Mouse (Mus musculus): ENCODE measurements around the gene Slc46a2. TPM values are rescaled to one million over a fixed set of nuclear protein-coding genes. Genes with fewer than 3 reads are reported as not detected.

Slc46a2 gene
- polyA plus RNA-seq, 1 experiment from 2014 or later: not detected

GRCm38 (mm10) chr4:59907092-59907491, 7.8 kb downstream of the Slc46a2 start:
- DNase-seq (ENCODE audit: low spot score): no peak

DNA sequence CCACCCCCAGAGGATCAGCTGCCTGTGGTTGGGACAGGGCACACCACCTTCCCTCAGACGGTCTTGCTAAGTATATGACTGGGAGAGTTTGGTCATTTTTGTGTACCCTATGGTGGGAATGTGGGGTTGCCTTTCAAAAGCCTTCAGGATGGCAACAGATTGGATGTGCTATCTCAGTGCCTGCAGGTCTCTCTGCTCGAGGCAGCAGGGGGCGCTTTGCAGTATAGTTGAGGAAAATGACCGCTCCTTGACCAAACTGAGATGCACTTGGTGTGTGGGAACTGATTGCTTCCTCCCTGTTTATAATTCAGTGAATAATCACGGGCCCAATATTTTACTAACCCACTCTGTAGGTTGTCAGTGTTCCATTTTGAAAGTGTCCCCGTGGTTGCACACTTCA, 12.3 kb downstream of the Slc46a2 start:
- Histone ChIP-seq H3K36me3 (peaks cover 33% of the 10 kb centered on the region), H3K27me3 (ENCODE audit: insufficient read depth, poor library complexity, severe bottlenecking) (no peaks in the 10 kb centered on the region), H3K4me3 (no peak overlapping the region), H3K27ac (no peak overlapping the region), H3K4me1 (replicated peaks) (peaks cover 11% of the 10 kb centered on the region; the same call in 1 of the 2 replicates), H3K9me3 (no peaks in the 10 kb centered on the region)
- 66% methylated on average over 6 of the region's 6 CpGs for WGBS
- no peak for DNase-seq (ENCODE audit: low spot score)

More at GRCm38 (mm10) chr4:59907092-59907491, 7.8 kb downstream of the Slc46a2 start:
- Histone ChIP-seq H3K9me3 (no peaks in the 10 kb centered on the region), H3K27me3 (ENCODE audit: insufficient read depth, poor library complexity, severe bottlenecking) (no peaks in the 10 kb centered on the region), H3K27ac (no peak overlapping the region), H3K36me3 (no peaks in the 10 kb centered on the region), H3K4me1 (replicated peaks) (peaks cover 15% of the 10 kb centered on the region; the same call in 1 of the 2 replicates), H3K4me3 (no peak overlapping the region)
- 86% methylated on average over 6 of the region's 6 CpGs for WGBS

DNA sequence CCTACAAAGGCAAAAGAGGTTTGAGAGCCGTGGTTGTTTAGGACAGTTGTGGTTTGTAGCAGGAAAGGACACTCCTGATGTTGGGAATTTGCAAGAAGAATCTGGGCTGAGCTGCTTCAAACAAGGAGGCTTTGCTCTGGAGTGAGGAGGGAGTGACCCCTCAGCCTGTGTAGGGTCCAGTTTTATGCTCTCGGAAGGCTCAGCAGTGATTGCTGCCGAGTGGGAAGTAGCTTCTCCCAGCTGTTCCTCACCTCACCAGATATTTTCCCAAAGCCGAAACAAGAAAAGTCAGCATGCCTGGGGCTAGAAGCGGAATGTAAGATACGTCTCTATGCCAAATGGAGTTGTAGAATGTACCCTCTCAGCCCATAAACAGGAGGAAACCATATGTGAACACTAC, 13.0 kb downstream of the Slc46a2 start:
- Histone ChIP-seq H3K27ac (no peak overlapping the region), H3K27me3 (ENCODE audit: insufficient read depth, poor library complexity, severe bottlenecking) (no peaks in the 10 kb centered on the region), H3K4me3 (no peak overlapping the region), H3K9me3 (no peaks in the 10 kb centered on the region), H3K36me3 (peaks cover 39% of the 10 kb centered on the region), H3K4me1 (replicated peaks) (0 out of 2 replicates have a peak, but pooled peaks cover 9% of the 10 kb centered on the region)
- WGBS: 89% methylated on average over 6 of the region's 6 CpGs
- DNase-seq (ENCODE audit: low spot score): no peak

DNA sequence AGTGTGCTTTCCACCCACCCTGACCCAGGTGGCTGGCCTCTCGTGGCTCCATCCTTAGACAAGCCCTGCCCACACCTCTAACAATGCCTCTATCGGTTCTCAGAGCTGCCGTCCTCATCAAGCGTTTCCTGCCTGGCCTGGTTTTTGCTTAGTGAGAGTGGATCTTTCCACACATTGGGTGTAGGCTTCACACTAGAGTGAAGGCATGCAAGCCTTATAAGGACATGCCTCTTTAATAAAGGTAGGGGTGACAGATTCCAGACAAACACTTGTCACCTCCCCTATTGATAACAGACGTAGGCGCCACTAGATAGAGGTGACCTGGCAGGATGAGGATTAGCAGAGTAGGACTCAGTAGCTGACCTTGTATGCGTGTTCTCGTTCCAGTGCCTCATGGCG, 16.3 kb downstream of the Slc46a2 start:
- H3K4me1 ChIP-seq (replicated peaks): no peaks in the 10 kb centered on the region

DNA sequence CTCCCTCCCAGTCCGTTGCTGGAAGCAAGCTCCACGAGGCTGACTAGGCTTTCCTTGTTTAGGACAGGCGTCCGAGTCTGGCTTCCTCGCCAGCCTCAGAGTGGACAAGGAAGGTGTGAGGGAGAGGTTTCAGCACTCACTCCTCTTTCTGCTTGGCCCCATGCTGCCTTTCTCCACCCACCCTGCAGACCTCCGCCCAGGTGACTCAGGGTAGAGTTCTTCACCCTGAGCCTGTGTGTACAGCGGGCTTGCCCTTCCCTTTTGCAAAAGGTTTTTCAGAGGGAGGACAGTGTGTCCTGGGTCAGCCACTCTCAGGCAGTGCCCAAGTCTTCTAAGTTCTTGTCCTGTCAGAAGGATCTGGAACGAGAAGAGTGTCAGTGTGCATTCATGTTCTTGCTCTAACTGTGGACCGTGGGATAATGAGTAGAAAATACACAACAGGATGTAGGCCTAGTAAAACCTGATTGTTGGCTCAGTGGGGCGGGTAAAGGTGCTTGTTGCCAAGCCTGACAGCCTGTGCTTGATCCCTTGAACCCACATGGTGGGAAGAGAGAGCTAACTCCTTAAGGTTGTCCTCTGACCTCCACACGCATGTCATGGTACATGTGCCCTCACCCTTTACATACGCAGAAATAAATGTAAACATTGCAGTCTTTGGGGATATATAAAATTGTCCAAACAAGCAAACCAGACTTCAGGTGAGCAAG, 16.9 kb downstream of the Slc46a2 start:
- Histone ChIP-seq H3K27ac (no peak overlapping the region), H3K27me3 (ENCODE audit: insufficient read depth, poor library complexity, severe bottlenecking) (no peaks in the 10 kb centered on the region), H3K4me1 (replicated peaks) (no peaks in the 10 kb centered on the region), H3K36me3 (peaks cover 78% of the 10 kb centered on the region), H3K4me3 (no peak overlapping the region), H3K9me3 (no peaks in the 10 kb centered on the region)
- 81% methylated on average over 12 of the region's 12 CpGs for WGBS
- no peak for DNase-seq (ENCODE audit: low spot score)

More for the DNA sequence above, 16.3 kb downstream of the Slc46a2 start:
- Histone ChIP-seq H3K27me3 (ENCODE audit: insufficient read depth, poor library complexity, severe bottlenecking) (no peaks in the 10 kb centered on the region), H3K27ac (no peak overlapping the region), H3K4me3 (no peak overlapping the region), H3K36me3 (peaks cover 72% of the 10 kb centered on the region), H3K9me3 (no peaks in the 10 kb centered on the region)
- DNase-seq (ENCODE audit: low spot score): no peak
- 90% methylated on average over 9 of the region's 9 CpGs for WGBS

DNA sequence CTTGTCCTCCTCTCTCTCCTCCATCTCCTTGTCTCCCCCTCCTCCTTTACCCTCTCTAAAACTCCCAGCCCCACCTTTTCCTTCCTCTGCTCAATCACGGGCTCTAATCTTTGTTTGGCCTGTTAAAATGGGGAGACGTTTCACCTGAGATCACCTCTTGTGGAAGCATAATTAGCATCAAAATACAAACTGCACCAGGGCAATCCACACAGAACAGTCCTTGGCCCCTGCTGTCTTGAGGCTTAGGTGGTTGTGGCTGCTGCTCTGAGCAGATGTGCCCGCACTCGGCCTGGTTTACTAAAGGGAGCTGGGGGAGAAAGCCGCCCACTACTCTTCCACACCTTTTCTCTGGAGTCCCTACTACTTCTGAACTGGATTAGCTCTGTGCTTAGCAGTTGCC, 18.9 kb downstream of the Slc46a2 start:
- Histone ChIP-seq H3K4me1 (replicated peaks) (no peaks in the 10 kb centered on the region), H3K9me3 (no peaks in the 10 kb centered on the region), H3K4me3 (no peak overlapping the region), H3K36me3 (peaks cover 84% of the 10 kb centered on the region), H3K27ac (no peak overlapping the region), H3K27me3 (ENCODE audit: insufficient read depth, poor library complexity, severe bottlenecking) (no peaks in the 10 kb centered on the region)
- 79% methylated on average over 5 of the region's 5 CpGs for WGBS
- DNase-seq (ENCODE audit: low spot score): no peak

- H3K9me3 ChIP-seq: no peaks in the 10 kb centered on the region
- no peak for DNase-seq (ENCODE audit: low spot score)
- H3K27ac ChIP-seq: no peak overlapping the region
- no peaks in the 10 kb centered on the region for H3K4me1 ChIP-seq (replicated peaks)
- no peaks in the 10 kb centered on the region for H3K27me3 ChIP-seq (ENCODE audit: insufficient read depth, poor library complexity, severe bottlenecking)
- H3K4me3 ChIP-seq: no peak overlapping the region
- peaks cover 85% of the 10 kb centered on the region for H3K36me3 ChIP-seq
- WGBS: 92% methylated on average over 3 of the region's 3 CpGs
Measured at GRCm38 (mm10) chr4:59894977-59895575, 19.8 kb downstream of the Slc46a2 start.

DNA sequence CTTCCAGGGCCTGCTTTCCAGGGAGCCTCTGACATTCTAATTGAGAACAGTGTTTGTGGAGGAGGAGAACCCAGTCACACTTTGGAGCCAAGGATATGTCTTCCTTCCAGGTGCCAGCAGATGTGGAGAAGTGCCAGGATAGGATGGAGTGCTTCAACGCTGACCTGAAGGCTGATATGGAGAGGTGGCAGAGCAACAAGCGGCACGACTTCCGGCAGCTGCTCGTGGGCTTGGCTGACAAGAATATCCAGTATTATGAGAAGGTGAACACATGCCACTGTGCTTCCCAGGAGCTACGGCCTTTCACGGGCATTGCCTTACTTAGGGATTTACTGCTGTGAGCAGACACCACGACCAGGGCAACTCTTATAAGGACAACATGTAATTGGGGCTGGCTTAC, 20.4 kb downstream of the Slc46a2 start:
- Histone ChIP-seq H3K4me1 (replicated peaks) (no peaks in the 10 kb centered on the region), H3K27ac (no peak overlapping the region), H3K27me3 (ENCODE audit: insufficient read depth, poor library complexity, severe bottlenecking) (no peaks in the 10 kb centered on the region), H3K9me3 (no peaks in the 10 kb centered on the region), H3K4me3 (no peak overlapping the region), H3K36me3 (peaks cover 80% of the 10 kb centered on the region)
- WGBS: 91% methylated on average over 8 of the region's 8 CpGs
- DNase-seq (ENCODE audit: low spot score): no peak

GRCm38 (mm10) chr4:59892731-59893130, 22.1 kb downstream of the Slc46a2 start:
- 95% methylated on average over 5 of the region's 5 CpGs for WGBS
- H3K27ac ChIP-seq: no peak overlapping the region
- no peaks in the 10 kb centered on the region for H3K27me3 ChIP-seq (ENCODE audit: insufficient read depth, poor library complexity, severe bottlenecking)
- peaks cover 74% of the 10 kb centered on the region for H3K36me3 ChIP-seq
- no peak for DNase-seq (ENCODE audit: low spot score)
- H3K4me1 ChIP-seq (replicated peaks): no peaks in the 10 kb centered on the region
- H3K9me3 ChIP-seq: no peaks in the 10 kb centered on the region
- H3K4me3 ChIP-seq: no peak overlapping the region

DNA sequence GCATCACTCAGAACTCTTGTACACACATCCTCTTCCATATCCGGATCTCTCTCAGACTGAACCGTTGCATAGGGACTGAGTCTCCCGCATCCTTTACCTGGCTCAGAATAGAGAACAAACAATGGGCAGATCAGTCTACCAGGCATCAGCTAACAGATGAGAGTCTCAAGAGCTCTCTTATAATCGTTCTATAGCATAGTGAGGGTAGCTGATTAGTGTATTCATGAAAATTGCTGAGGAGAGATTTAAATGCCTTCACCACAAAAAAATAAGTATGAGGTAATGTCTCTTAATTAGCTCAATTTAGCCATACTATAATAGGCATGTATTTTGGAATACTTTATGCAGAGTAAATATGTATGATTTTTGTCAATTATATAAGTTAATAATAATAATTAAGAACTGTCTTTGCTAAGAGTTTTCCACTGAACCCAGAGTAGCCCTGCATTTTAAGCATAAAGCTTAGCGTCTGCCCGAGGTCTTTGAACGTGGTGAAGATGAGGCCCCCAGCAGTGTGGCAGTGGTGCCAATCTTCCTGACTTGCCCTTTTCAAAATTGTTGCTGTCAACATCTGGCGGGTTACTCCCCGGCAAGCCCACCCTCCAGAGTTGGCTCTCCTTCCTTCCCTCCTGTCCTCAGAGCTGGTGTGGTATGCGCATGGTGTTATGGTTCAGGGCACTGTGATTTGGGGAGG, 23.0 kb downstream of the Slc46a2 start:
- Histone ChIP-seq H3K27me3 (ENCODE audit: insufficient read depth, poor library complexity, severe bottlenecking) (no peaks in the 10 kb centered on the region), H3K4me3 (no peak overlapping the region), H3K27ac (no peak overlapping the region), H3K4me1 (replicated peaks) (no peaks in the 10 kb centered on the region), H3K36me3 (peaks cover 71% of the 10 kb centered on the region), H3K9me3 (no peaks in the 10 kb centered on the region)
- 94% methylated on average over 10 of the region's 10 CpGs for WGBS
- no peak for DNase-seq (ENCODE audit: low spot score)

GRCm38 (mm10) chr4:59890086-59890600, 24.7 kb downstream of the Slc46a2 start:
- Histone ChIP-seq H3K4me3 (no peak overlapping the region), H3K27ac (no peak overlapping the region), H3K9me3 (no peaks in the 10 kb centered on the region), H3K36me3 (peaks cover 71% of the 10 kb centered on the region), H3K4me1 (replicated peaks) (no peaks in the 10 kb centered on the region), H3K27me3 (ENCODE audit: insufficient read depth, poor library complexity, severe bottlenecking) (no peaks in the 10 kb centered on the region)
- DNase-seq (ENCODE audit: low spot score): no peak
- WGBS: 90% methylated on average over 6 of the region's 6 CpGs

DNA sequence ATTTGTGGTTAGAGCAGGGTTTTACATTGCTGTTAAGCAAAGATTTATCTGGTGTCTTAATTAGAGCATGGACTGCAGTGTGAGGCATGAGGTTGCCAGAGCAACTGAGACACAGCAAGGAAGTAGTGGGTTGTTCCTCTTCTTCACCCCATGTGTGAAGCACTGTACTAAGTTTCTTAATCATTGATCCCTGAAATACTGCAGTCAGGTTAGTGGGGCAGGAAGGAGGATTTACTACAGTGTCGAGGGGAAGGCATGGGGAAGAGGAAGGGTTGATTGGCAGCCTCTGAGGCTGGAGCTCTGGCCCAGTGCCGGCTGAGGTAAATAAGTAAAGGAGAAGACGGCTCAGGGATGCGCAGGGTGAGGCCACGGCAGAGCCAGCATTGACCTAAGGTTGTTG, 26.8 kb downstream of the Slc46a2 start:
- WGBS: 83% methylated on average over 5 of the region's 5 CpGs
- Histone ChIP-seq H3K36me3 (peaks cover 66% of the 10 kb centered on the region), H3K4me3 (no peak overlapping the region), H3K27me3 (ENCODE audit: insufficient read depth, poor library complexity, severe bottlenecking) (no peaks in the 10 kb centered on the region), H3K4me1 (replicated peaks) (no peaks in the 10 kb centered on the region), H3K27ac (no peak overlapping the region), H3K9me3 (no peaks in the 10 kb centered on the region)
- DNase-seq (ENCODE audit: low spot score): no peak

DNA sequence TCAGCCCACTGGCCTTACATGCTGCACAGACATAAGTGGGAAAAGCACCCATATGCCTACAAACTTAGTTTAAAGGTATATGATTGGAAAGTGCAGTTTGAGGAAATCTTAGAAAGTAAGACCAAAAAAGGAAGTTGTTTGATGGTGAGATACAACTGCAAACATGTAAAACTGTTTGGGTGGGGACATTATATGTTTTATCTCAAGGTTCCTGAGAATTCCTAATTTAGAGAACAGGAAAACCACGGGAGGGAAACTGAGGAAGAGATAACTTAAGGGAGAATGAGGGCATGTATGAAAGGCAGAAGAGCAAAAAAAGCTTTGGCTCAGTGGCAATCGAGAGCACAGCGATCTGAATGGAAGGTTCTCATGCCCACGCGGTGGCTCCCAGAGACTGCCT, 27.8 kb downstream of the Slc46a2 start:
- peaks cover 67% of the 10 kb centered on the region for H3K36me3 ChIP-seq
- H3K27me3 ChIP-seq (ENCODE audit: insufficient read depth, poor library complexity, severe bottlenecking): no peaks in the 10 kb centered on the region
- no peaks in the 10 kb centered on the region for H3K4me1 ChIP-seq (replicated peaks)
- H3K4me3 ChIP-seq: no peak overlapping the region
- WGBS: 94% methylated on average over 5 of the region's 5 CpGs
- no peak overlapping the region for H3K27ac ChIP-seq
- H3K9me3 ChIP-seq: no peaks in the 10 kb centered on the region
- DNase-seq (ENCODE audit: low spot score): no peak

Measured in hindbrain, embryonic 10.5 days (tissue).